Mouse (Mus musculus): ENCODE data around the gene Nufip2. TPM values are rescaled to one million over a fixed set of nuclear protein-coding genes. Genes with fewer than 3 reads are reported as not detected.

Gene Nufip2
- polyA plus RNA-seq, 1 experiment from 2014 or later = 6.7 TPM

DNA sequence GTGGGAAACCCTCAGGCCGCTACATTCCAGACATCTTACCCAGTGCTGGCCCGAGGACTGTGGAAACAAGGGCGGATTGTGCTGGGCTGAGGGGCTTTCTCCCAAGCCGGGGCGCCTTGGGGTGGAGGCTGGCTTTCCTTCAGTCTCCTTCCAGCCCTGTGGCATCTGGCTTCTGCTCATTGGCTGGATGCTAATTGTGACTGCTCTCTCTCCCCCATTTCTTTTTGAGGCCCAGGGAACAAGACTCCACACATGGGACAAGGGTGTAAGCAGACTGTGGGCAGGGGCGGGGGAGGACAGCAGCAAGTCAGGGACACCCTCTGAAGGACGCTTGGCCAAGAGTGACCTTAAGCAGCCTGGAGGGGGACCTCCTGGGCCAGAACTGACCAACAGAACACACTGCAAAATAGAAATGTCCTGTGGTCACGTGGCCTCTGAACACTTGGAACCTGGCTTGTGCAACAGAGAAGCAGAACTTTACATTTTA is 105.3 kb downstream of the Nufip2 start:
- Histone ChIP-seq H3K4me3 (ENCODE audit: low read depth, low read length) (no peak overlapping the region), H3K27me3 (replicated peaks; ENCODE audit: control insufficient read depth, insufficient read depth, low read length) (no peaks in the 10 kb centered on the region), H3K4me1 (replicated peaks; ENCODE audit: control insufficient read depth, insufficient read depth, low read length) (peaks cover 23% of the 10 kb centered on the region), H3K36me3 (ENCODE audit: control insufficient read depth, insufficient read depth, low read length) (no peaks in the 10 kb centered on the region), H3K9ac (ENCODE audit: low read length) (no peak overlapping the region), H3K9me3 (ENCODE audit: control insufficient read depth, low read length) (no peaks in the 10 kb centered on the region), H3K27ac (ENCODE audit: low read depth) (peak overlapping the region; percentile 64), H3K4me2 (ENCODE audit: low read length) (no peak overlapping the region)
- WGBS = 52% methylated on average over 8 of the region's 8 CpGs
- peak; percentile 55 for DNase-seq (ENCODE audit: low spot score)
- ATAC-seq (replicated peaks; ENCODE audit: low FRiP score, low TSS enrichment, low read depth) = peak; percentile 51; the same call in 1 of the 2 replicates

Other genes with a start within 250 kb of the Nufip2 start
- 0.15 and 0.23 TPM in 2 replicates for gene Coro6, start 223.7 kb upstream of the Nufip2 start, polyA plus RNA-seq (2014; fragmentation: Nextera tagmentation; extraction: Ambion mirVana)
- 7.3 and 8.3 TPM in 2 replicates for gene Ankrd13b, start 196.5 kb upstream of the Nufip2 start, polyA plus RNA-seq (2014; fragmentation: Nextera tagmentation; extraction: Ambion mirVana)
- 17.7 and 19.8 TPM in 2 replicates for gene Git1, start 192.6 kb upstream of the Nufip2 start, polyA plus RNA-seq (2014; fragmentation: Nextera tagmentation; extraction: Ambion mirVana)
- 2.2 and 3.2 TPM in 2 replicates for gene Abhd15, start 171.0 kb upstream of the Nufip2 start, polyA plus RNA-seq (2014; fragmentation: Nextera tagmentation; extraction: Ambion mirVana)
- gene Trp53i13, start 170.2 kb upstream of the Nufip2 start, polyA plus RNA-seq (2014; fragmentation: Nextera tagmentation; extraction: Ambion mirVana) = 27.3 and 32.5 TPM in 2 replicates
- gene Gm10392, start 167.0 kb upstream of the Nufip2 start, polyA plus RNA-seq (2014; fragmentation: Nextera tagmentation; extraction: Ambion mirVana) = not detected in 2 replicates
- 19.7 TPM in 2 replicates for gene Taok1, start 78.3 kb upstream of the Nufip2 start, polyA plus RNA-seq (2014; fragmentation: Nextera tagmentation; extraction: Ambion mirVana)
- gene Cryba1, start 39.1 kb downstream of the Nufip2 start, polyA plus RNA-seq (2014; fragmentation: Nextera tagmentation; extraction: Ambion mirVana) = 0.26 TPM in 1 of 2 replicates, not detected in the other
- gene Myo18a, start 77.1 kb downstream of the Nufip2 start, polyA plus RNA-seq (2014; fragmentation: Nextera tagmentation; extraction: Ambion mirVana) = 21.1 and 24.9 TPM in 2 replicates
- gene Gm10277, start 101.6 kb downstream of the Nufip2 start, polyA plus RNA-seq (2014; fragmentation: Nextera tagmentation; extraction: Ambion mirVana) = 1.0 and 1.3 TPM in 2 replicates
- gene Pipox, start 207.9 kb downstream of the Nufip2 start, polyA plus RNA-seq (2014; fragmentation: Nextera tagmentation; extraction: Ambion mirVana) = 8.3 and 9.2 TPM in 2 replicates
- gene Sez6, start 244.6 kb downstream of the Nufip2 start, polyA plus RNA-seq (2014; fragmentation: Nextera tagmentation; extraction: Ambion mirVana) = 1.0 and 1.4 TPM in 2 replicates